Mouse (Mus musculus) ovary, postnatal 10 days (tissue): ENCODE data around the gene Gm8453.
"Not testable (repeated sequence)": the region's sequence is repeated elsewhere in the genome, so short reads cannot be mapped to it uniquely, and the experiment has no call there.

Source experiments
- DNase-seq: peaks from one replicate; pipeline ENCODE4 v3.0.0; 2022; ENCODE audit warnings: low spot score

Gene Gm8453

DNA sequence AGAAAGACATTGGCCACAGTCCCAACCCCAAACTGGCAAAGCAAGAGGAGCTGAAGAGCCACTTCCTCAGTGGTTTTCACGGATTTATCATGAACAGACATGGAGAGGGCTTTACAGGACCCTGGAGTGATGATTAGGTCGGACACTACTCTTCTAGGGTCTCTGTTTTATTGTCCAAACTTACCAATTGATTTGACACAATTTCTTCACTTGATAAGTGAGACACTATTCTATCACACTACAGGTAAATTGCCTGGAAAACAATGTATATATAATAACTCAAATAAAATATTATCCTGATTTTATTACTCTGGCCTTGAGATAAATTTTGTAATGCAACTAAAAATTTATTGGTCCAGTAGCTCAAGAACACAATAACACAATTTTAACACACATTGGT, at the start of gene Gm8453:
TSS of gene Gm8453 (minus strand) at position 101 of the 400 bp plus-strand sequence.
- not testable (repeated sequence) for DNase-seq

DNA sequence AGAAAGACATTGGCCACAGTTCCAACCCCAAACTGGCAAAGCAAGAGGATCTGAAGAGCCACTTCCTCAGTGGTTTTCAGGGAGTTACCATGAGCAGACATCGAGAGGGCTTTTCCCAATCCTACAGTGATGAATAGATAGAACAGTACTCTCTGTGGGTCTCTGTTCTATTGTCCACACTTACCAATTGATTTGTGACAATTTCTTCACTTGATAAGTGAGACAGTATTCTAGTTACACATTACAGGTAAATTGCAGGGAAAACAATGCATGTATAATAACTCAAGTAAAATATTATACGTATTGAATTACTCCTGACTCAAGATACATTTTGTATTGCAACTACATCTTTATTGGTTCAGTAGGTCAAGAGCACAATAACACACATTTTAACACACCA, 28.1 kb downstream of the Gm8453 start, which contains the start of gene Gm8653:
TSS of gene Gm8653 (minus strand) at position 101 of the 400 bp plus-strand sequence.
- not testable (repeated sequence) for DNase-seq

DNA sequence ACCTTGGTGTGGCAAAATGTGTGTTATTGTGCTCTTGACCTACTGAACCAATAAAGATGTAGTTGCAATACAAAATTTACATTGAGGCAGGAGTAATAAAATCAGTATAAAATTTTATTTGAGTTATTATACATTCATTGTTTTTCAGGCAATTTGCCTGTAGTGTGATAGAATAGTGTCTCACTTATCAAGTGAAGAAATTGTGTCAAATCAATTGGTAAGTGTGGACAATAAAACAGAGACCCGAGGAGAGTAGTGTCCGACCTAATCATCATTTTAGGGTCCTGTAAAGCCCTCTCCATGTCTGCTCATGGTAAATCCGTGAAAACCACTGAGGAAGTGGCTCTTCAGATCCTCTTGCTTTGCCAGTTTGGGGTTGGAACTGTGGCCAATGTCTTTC, 40.2 kb downstream of the Gm8453 start, which contains the start of gene Vmn1r143:
TSS of gene Vmn1r143 (plus strand) at position 301 of the 400 bp plus-strand sequence.
- DNase-seq = not testable (repeated sequence)
